Mouse (Mus musculus) forebrain, embryonic 12.5 days (tissue): ENCODE data around the gene Pipox. TPM values are rescaled to one million over a fixed set of nuclear protein-coding genes. Genes with fewer than 3 reads are reported as not detected.

Source experiments
- ATAC-seq: fragments of 200-750 bp; cut with Nextera tagmentation; 2 replicates; pipeline ENCODE4 v1.8.0; 2017; ENCODE audit warnings: moderate TSS enrichment; ENCODE audit not compliant: low FRiP score
- H3K27ac ChIP-seq: fragments of 300-500 bp; sonication (generic); 2 replicates; pipeline ENCODE4 v1.5.1; 2016; ENCODE audit warnings: mild to moderate bottlenecking
- H3K27me3 ChIP-seq: fragments of 300-500 bp; sonication (generic); 2 replicates; pipeline ENCODE4 v1.6.1; 2016; ENCODE audit warnings: mild to moderate bottlenecking
- H3K36me3 ChIP-seq: fragments of 300-500 bp; sonication (generic); replicated peaks from 2 replicates; pipeline ENCODE4 v1.6.1; 2016; ENCODE audit warnings: mild to moderate bottlenecking
- H3K4me1 ChIP-seq: fragments of 300-500 bp; sonication (generic); 2 replicates; pipeline ENCODE4 v1.6.1; 2016
- H3K4me2 ChIP-seq: fragments of 300-500 bp; sonication (generic); 2 replicates; pipeline ENCODE4 v1.6.1; 2016; ENCODE audit warnings: mild to moderate bottlenecking, moderate library complexity
- H3K4me3 ChIP-seq: fragments of 300-500 bp; sonication (generic); replicated peaks from 2 replicates; pipeline ENCODE4 v1.5.1; 2016; ENCODE audit warnings: mild to moderate bottlenecking
- H3K9ac ChIP-seq: fragments of 300-500 bp; sonication (generic); 2 replicates; pipeline ENCODE4 v1.6.1; 2016; ENCODE audit warnings: mild to moderate bottlenecking
- H3K9me3 ChIP-seq: fragments of 300-500 bp; sonication (generic); 2 replicates; pipeline ENCODE4 v1.6.1; 2016
- WGBS: fragments of 180-500 bp; shearing (Covaris S2); methylation state at CpG from one replicate; pipeline ENCODE4 v1.1.7; 2016; 5-methylcytosine and 5-hydroxymethylcytosine counted together
- polyA plus RNA-seq: library from polyadenylated mRNA; unstranded; fragments of >200 nt; fragmentation: Nextera tagmentation; extraction: Ambion mirVana; gene quantifications from 2 replicates; pipeline ENCODE4 v1.2.1, GENCODE M21; 2016

The Pipox gene
- polyA plus RNA-seq, 1 experiment from 2014 or later = 14.5 TPM

- no peak for ATAC-seq
- no peak overlapping the region for H3K9ac ChIP-seq
- H3K36me3 ChIP-seq = no peaks in the 10 kb centered on the region
- peak overlapping the region; percentile 54 for H3K27ac ChIP-seq
- peaks cover 83% of the 10 kb centered on the region for H3K4me1 ChIP-seq
- no peaks in the 10 kb centered on the region for H3K9me3 ChIP-seq
- 0 out of 2 replicates have a peak overlapping the region, but pooled peaks have one; percentile 2 for H3K4me2 ChIP-seq
- WGBS = 32% methylated on average over 2 of the region's 2 CpGs
- H3K4me3 ChIP-seq = no peak overlapping the region
- H3K27me3 ChIP-seq = no peaks in the 10 kb centered on the region; the same call in 1 of the 2 replicates
These were observed 3.1 kb downstream of the Pipox start for GRCm38 (mm10) chr11:77890648-77891258.

DNA sequence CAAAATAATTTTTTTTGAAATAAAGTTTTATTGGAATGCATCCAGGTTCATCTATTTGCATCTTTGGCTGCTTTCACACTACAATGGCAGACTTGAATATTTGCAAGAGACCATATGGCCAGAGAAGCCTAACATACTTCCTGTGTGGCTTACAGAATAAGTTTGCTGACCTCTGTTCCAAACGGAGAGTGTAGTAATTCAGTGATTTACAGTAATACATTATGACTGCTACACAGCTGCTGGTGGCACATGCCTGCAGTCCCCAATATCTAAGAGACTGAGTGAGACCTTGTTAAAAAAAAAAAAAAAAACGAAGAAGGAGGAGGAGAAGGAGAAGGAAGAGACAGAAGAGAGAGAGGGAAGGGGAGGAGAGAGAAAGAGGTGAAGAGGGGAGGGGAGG is 4.4 kb downstream of the Pipox start:
- peaks cover 86% of the 10 kb centered on the region for H3K4me1 ChIP-seq

GRCm38 (mm10) chr11:77888846-77889245 is 5.0 kb downstream of the Pipox start:
- Histone ChIP-seq H3K4me2 (no peak overlapping the region), H3K36me3 (no peaks in the 10 kb centered on the region), H3K4me1 (peaks cover 86% of the 10 kb centered on the region), H3K4me3 (no peak overlapping the region), H3K9me3 (no peaks in the 10 kb centered on the region), H3K27me3 (no peaks in the 10 kb centered on the region; the same call in 1 of the 2 replicates), H3K27ac (0 out of 2 replicates have a peak overlapping the region, but pooled peaks have one; percentile 42), H3K9ac (no peak overlapping the region)
- no peak for ATAC-seq
- WGBS = 92% methylated on average over 5 of the region's 5 CpGs

More for the DNA sequence above, 4.4 kb downstream of the Pipox start:
- Histone ChIP-seq H3K9ac (no peak overlapping the region), H3K27ac (no peak overlapping the region), H3K9me3 (no peaks in the 10 kb centered on the region), H3K27me3 (no peaks in the 10 kb centered on the region; the same call in 1 of the 2 replicates), H3K36me3 (no peaks in the 10 kb centered on the region), H3K4me2 (no peak overlapping the region), H3K4me3 (no peak overlapping the region)
- no peak for ATAC-seq
- 76% methylated on average over 1 of the region's 2 CpGs for WGBS

GRCm38 (mm10) chr11:77887373-77887960 is 6.4 kb downstream of the Pipox start:
- Histone ChIP-seq H3K9ac (0 out of 2 replicates have a peak overlapping the region, but pooled peaks have one; percentile 0), H3K27me3 (no peaks in the 10 kb centered on the region; the same call in none of the 2 replicates), H3K4me3 (no peak overlapping the region), H3K4me1 (peaks cover 77% of the 10 kb centered on the region), H3K4me2 (peak overlapping the region; percentile 10; the same call in 1 of the 2 replicates), H3K9me3 (no peaks in the 10 kb centered on the region), H3K36me3 (no peaks in the 10 kb centered on the region), H3K27ac (peak overlapping the region; percentile 84)
- ATAC-seq = peak; percentile 77
- 34% methylated on average over 17 of the region's 17 CpGs for WGBS

- Histone ChIP-seq H3K4me2 (0 out of 2 replicates have a peak overlapping the region, but pooled peaks have one; percentile 13), H3K36me3 (no peaks in the 10 kb centered on the region), H3K27ac (peak overlapping the region; percentile 38), H3K4me1 (peaks cover 55% of the 10 kb centered on the region), H3K27me3 (peaks cover 6% of the 10 kb centered on the region), H3K4me3 (no peak overlapping the region), H3K9ac (0 out of 2 replicates have a peak overlapping the region, but pooled peaks have one; percentile 12), H3K9me3 (no peaks in the 10 kb centered on the region)
- WGBS = 37% methylated on average over 8 of the region's 8 CpGs
- no peak for ATAC-seq
These were observed 8.7 kb downstream of the Pipox start for GRCm38 (mm10) chr11:77885246-77885575.

GRCm38 (mm10) chr11:77884524-77885245 is 9.2 kb downstream of the Pipox start:
- H3K9ac ChIP-seq = 0 out of 2 replicates have a peak overlapping the region, but pooled peaks have one; percentile 12
- no peaks in the 10 kb centered on the region for H3K9me3 ChIP-seq
- 51% methylated on average over 10 of the region's 10 CpGs for WGBS
- H3K4me1 ChIP-seq = peaks cover 51% of the 10 kb centered on the region
- ATAC-seq = no peak
- peak overlapping the region; percentile 38 for H3K27ac ChIP-seq
- H3K4me3 ChIP-seq = no peak overlapping the region
- 0 out of 2 replicates have a peak overlapping the region, but pooled peaks have one; percentile 13 for H3K4me2 ChIP-seq
- no peaks in the 10 kb centered on the region for H3K36me3 ChIP-seq
- peaks cover 6% of the 10 kb centered on the region for H3K27me3 ChIP-seq

DNA sequence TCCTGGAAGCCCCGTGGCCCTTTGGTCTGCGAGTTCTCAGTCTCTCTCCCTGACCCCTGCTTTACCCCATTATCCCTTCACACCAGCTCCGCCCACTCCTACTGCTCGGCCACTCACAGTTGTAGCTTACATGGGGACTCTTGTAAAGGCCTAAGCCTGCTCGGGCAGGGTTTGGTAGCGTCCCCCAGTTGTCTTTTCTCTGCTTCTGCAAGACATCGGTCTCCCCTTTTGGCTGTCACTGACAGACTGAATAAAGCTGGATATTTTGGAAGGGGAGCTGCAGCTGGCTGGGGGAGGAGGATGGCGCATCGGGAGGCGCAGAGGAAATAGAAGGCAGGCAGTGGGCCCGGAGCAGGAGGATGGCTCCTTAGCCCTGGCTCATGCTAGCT is 17.1 kb downstream of the Pipox start:
- WGBS = 44% methylated on average over 11 of the region's 11 CpGs
- no peak overlapping the region for H3K4me2 ChIP-seq
- H3K27me3 ChIP-seq = peaks cover 17% of the 10 kb centered on the region; the same call in 1 of the 2 replicates
- H3K27ac ChIP-seq = peak overlapping the region; percentile 81
- no peaks in the 10 kb centered on the region for H3K9me3 ChIP-seq
- no peak for ATAC-seq
- no peaks in the 10 kb centered on the region for H3K36me3 ChIP-seq
- H3K4me1 ChIP-seq = peaks cover 46% of the 10 kb centered on the region
- 0 out of 2 replicates have a peak overlapping the region, but pooled peaks have one; percentile 17 for H3K9ac ChIP-seq
- no peak overlapping the region for H3K4me3 ChIP-seq

GRCm38 (mm10) chr11:77875847-77876759 is 17.8 kb downstream of the Pipox start:
- Histone ChIP-seq H3K4me2 (0 out of 2 replicates have a peak overlapping the region, but pooled peaks have one; percentile 13), H3K9me3 (no peaks in the 10 kb centered on the region), H3K36me3 (no peaks in the 10 kb centered on the region), H3K4me1 (peaks cover 51% of the 10 kb centered on the region), H3K27me3 (peaks cover 22% of the 10 kb centered on the region; the same call in 1 of the 2 replicates), H3K4me3 (no peak overlapping the region), H3K27ac (peak overlapping the region; percentile 81), H3K9ac (0 out of 2 replicates have a peak overlapping the region, but pooled peaks have one; percentile 17)
- no peak for ATAC-seq
- 53% methylated on average over 26 of the region's 26 CpGs for WGBS

DNA sequence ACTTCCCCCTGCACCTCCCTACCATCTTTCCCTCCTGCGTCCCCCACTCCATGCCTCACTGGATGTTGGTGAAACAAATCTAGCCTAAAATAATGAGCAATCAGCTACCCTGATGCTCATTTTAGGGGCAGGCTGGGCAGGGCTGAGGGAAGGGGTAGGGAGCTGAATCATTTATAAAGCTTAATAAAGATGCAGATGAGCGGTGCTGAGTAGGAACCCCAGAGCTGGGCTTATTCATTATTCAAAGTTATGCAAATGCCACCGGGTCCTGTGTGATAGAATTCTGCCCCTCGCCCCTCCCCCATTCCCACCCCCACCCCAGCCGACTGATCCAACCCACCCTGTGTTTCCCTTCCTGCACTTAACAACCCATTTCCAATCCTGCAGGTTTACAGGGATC is 18.6 kb downstream of the Pipox start:
- Histone ChIP-seq H3K9ac (no peak overlapping the region), H3K9me3 (no peaks in the 10 kb centered on the region), H3K4me1 (peaks cover 54% of the 10 kb centered on the region), H3K4me3 (no peak overlapping the region), H3K4me2 (no peak overlapping the region), H3K36me3 (no peaks in the 10 kb centered on the region), H3K27me3 (peaks cover 30% of the 10 kb centered on the region; the same call in 1 of the 2 replicates), H3K27ac (peak overlapping the region; percentile 81)
- WGBS = 21% methylated on average over 5 of the region's 5 CpGs
- peak; percentile 79 for ATAC-seq

DNA sequence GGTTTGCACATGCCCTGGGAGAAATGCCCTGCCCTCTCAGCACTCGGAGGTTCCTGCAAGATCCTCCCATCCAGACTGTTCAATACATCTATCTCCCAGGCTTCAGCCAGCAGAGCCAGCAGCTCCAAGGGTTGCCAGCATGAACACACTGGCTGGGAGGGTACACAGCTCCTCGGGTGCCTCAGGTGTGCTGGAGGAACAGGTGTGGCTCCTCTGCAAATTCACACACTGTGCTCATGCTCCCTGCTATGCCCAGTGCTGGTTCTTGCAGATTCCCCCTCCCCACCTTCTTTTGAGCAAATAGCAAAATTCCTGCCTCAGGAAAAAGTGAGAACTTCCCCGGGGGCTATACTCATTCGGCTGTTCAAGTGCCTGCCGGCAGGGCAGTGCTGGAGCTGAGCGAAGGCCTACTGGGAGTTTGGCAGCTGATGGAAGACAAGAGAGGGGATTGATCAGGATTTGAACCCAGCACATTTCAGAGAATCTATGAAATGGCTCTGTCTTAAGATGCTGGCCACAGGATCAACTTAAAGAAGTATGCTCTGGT is 19.1 kb downstream of the Pipox start:
- no peak for ATAC-seq
- peaks cover 30% of the 10 kb centered on the region; the same call in 1 of the 2 replicates for H3K27me3 ChIP-seq
- H3K27ac ChIP-seq = peak overlapping the region; percentile 81
- H3K36me3 ChIP-seq = no peaks in the 10 kb centered on the region
- no peaks in the 10 kb centered on the region for H3K9me3 ChIP-seq
- peaks cover 54% of the 10 kb centered on the region for H3K4me1 ChIP-seq
- H3K4me3 ChIP-seq = no peak overlapping the region
- WGBS = 63% methylated on average over 6 of the region's 6 CpGs
- H3K9ac ChIP-seq = no peak overlapping the region
- H3K4me2 ChIP-seq = no peak overlapping the region

- Histone ChIP-seq H3K27ac (peak overlapping the region; percentile 33; the same call in 1 of the 2 replicates), H3K27me3 (peaks cover 35% of the 10 kb centered on the region; the same call in 1 of the 2 replicates), H3K4me1 (peaks cover 67% of the 10 kb centered on the region), H3K4me3 (no peak overlapping the region), H3K9ac (no peak overlapping the region), H3K4me2 (no peak overlapping the region), H3K9me3 (no peaks in the 10 kb centered on the region), H3K36me3 (no peaks in the 10 kb centered on the region)
- 44% methylated on average over 3 of the region's 3 CpGs for WGBS
- no peak for ATAC-seq
These were observed 20.8 kb downstream of the Pipox start for GRCm38 (mm10) chr11:77873116-77873515.
